Mouse (Mus musculus) bone marrow, adult 2 months (tissue): Measurements from ENCODE around the gene Tm4sf19. TPM values are rescaled to one million over a fixed set of nuclear protein-coding genes. Genes with fewer than 3 reads are reported as not detected.

ENCODE experiments used
- H3K27ac ChIP-seq: fragments of 200-500 bp; 2 replicates; pipeline ENCODE4 v1.5.1; 2012; ENCODE audit warnings: low read depth, mild to moderate bottlenecking, control low read depth, inconsistent platforms, low read length; ENCODE audit not compliant: control insufficient read depth, poor library complexity, insufficient read depth
- H3K4me1 ChIP-seq: fragments of 200-500 bp; 2 replicates; pipeline ENCODE4 v1.6.1; 2011; ENCODE audit warnings: low read length; ENCODE audit not compliant: control insufficient read depth, insufficient read depth
- H3K4me3 ChIP-seq: fragments of 200-500 bp; replicated peaks from 2 replicates; pipeline ENCODE3; 2011; ENCODE audit warnings: mild to moderate bottlenecking, low read depth, low read length, control low read depth; ENCODE audit not compliant: control insufficient read depth
- CTCF ChIP-seq: fragments of 200-500 bp; IDR thresholded peaks from 2 replicates; pipeline ENCODE4 v1.5.1; 2011; ENCODE audit warnings: low read length, control low read depth; ENCODE audit not compliant: control insufficient read depth, insufficient read depth
- POLR2A ChIP-seq: fragments of 200-500 bp; IDR thresholded peaks from 2 replicates; pipeline ENCODE4 v1.6.1; 2011; ENCODE audit warnings: low read depth, mild to moderate bottlenecking, control low read depth, low read length, borderline replicate concordance; ENCODE audit not compliant: control insufficient read depth
- WGBS: fragments of 180-500 bp; shearing (Covaris S2); methylation state at CpG from one replicate; pipeline ENCODE4 v1.1.7; 2018; 5-methylcytosine and 5-hydroxymethylcytosine counted together
- polyA plus RNA-seq: library from polyadenylated mRNA; stranded (reverse); fragments of >200 nt; gene quantifications from 2 replicates; pipeline ENCODE4 v1.2.4, GENCODE M21; 2011; ENCODE audit warnings: low replicate concordance; ENCODE audit not compliant: missing spikeins, insufficient read depth, insufficient read length

The Tm4sf19 gene
- polyA plus RNA-seq, 1 experiment, result 3.2 TPM

GRCm38 (mm10) chr16:32407730-32408129 is 7.4 kb downstream of the Tm4sf19 start:
- no peak overlapping the region for H3K4me3 ChIP-seq
- no peak for TF ChIP-seq POLR2A
- no peak for TF ChIP-seq CTCF
- no peaks in the 10 kb centered on the region; the same call in none of the 2 replicates for H3K4me1 ChIP-seq
- H3K27ac ChIP-seq, result no peak overlapping the region
- 39% methylated on average over 10 of the region's 10 CpGs for WGBS

GRCm38 (mm10) chr16:32417457-32417856 is 17.2 kb downstream of the Tm4sf19 start:
- TF ChIP-seq CTCF (no peak), POLR2A (no peak)
- Histone ChIP-seq H3K4me1 (no peaks in the 10 kb centered on the region; the same call in 1 of the 2 replicates), H3K27ac (no peak overlapping the region), H3K4me3 (no peak overlapping the region)
- 79% methylated on average over 1 of the region's 1 CpGs for WGBS

- WGBS, result 4% methylated on average over 45 of the region's 45 CpGs
- no peak for TF ChIP-seq CTCF
- TF ChIP-seq POLR2A, result peak; percentile 78; the same call in 1 of the 2 replicates
- Histone ChIP-seq H3K4me3 (peak within 1 kb of the TSS; percentile 68), H3K4me1 (no peaks in the 10 kb centered on the region; the same call in 1 of the 2 replicates), H3K27ac (peak within 1 kb of the TSS; percentile 56)
Measured at GRCm38 (mm10) chr16:32419517-32420483, 19.5 kb downstream of the Tm4sf19 start, which contains the start of gene Tctex1d2. Tctex1d2 (plus strand) TSS chr16:32419702.

GRCm38 (mm10) chr16:32427506-32427905 is 27.2 kb downstream of the Tm4sf19 start:
- 82% methylated on average over 3 of the region's 3 CpGs for WGBS
- TF ChIP-seq CTCF (no peak), POLR2A (no peak)
- H3K4me3 ChIP-seq, result no peak overlapping the region
- no peaks in the 10 kb centered on the region for H3K4me1 ChIP-seq
- no peak overlapping the region for H3K27ac ChIP-seq

- no peaks in the 10 kb centered on the region; the same call in 1 of the 2 replicates for H3K4me1 ChIP-seq
- no peak for TF ChIP-seq CTCF
- peak; percentile 75 for TF ChIP-seq POLR2A
- WGBS, result under 1% methylated on average over 54 of the region's 54 CpGs
Measured at GRCm38 (mm10) chr16:32430474-32431046, 30.3 kb downstream of the Tm4sf19 start, which contains the start of gene Pcyt1a. Pcyt1a (plus strand) TSS chr16:32430921.

GRCm38 (mm10) chr16:32431047-32431591 is 30.8 kb downstream of the Tm4sf19 start:
- no peaks in the 10 kb centered on the region; the same call in 1 of the 2 replicates for H3K4me1 ChIP-seq
- peak; percentile 31; the same call in 1 of the 2 replicates for TF ChIP-seq POLR2A
- TF ChIP-seq CTCF, result no peak
- peak overlapping the region; percentile 95 for H3K4me3 ChIP-seq
- peak overlapping the region; percentile 95 for H3K27ac ChIP-seq
- WGBS, result under 1% methylated on average over 28 of the region's 28 CpGs

More at GRCm38 (mm10) chr16:32430474-32431046, 30.3 kb downstream of the Tm4sf19 start, which contains the start of gene Pcyt1a:
- Histone ChIP-seq H3K27ac (peak within 1 kb of the TSS; percentile 95), H3K4me3 (peak within 1 kb of the TSS; percentile 95)

- no peaks in the 10 kb centered on the region; the same call in 1 of the 2 replicates for H3K4me1 ChIP-seq
- no peak for TF ChIP-seq POLR2A
- TF ChIP-seq CTCF, result no peak
- H3K27ac ChIP-seq, result peak overlapping the region; percentile 16
- WGBS, result 60% methylated on average over 1 of the region's 1 CpGs
- peak overlapping the region; percentile 74 for H3K4me3 ChIP-seq
Measured at GRCm38 (mm10) chr16:32431926-32432325, 31.6 kb downstream of the Tm4sf19 start.
